Mouse (Mus musculus) cerebellum, postnatal 25 days (tissue): ENCODE measurements around the gene Efcab3.
"Not testable (repeated sequence)": the region's sequence is repeated elsewhere in the genome, so short reads cannot be mapped to it uniquely, and the experiment has no call there.

Experiments
- DNase-seq, 2 experiments: peaks; one replicate each; pipeline ENCODE4 v3.0.0; 2021; ENCODE audit warnings: mixed read lengths in 2 of 2

The Efcab3 gene

DNA sequence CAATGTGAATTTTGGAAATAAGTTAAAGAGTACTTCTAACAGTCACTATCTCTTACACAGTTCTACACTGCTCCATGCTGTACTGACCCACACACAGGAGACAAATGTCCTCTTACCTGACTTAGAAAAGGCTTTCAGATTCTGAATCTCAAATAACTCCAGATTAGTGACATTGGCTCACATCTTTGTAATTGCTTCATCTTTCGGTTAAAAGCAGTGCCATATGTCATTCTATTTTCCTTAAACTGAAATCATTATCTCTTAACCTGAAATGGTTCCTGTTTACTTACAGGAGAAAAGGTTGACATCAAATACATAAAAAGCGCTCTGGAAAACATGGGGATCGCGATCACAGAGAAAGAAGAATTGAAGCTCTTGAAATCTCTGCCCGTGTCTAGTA, at the start of gene Efcab3:
Gene Efcab3 (plus strand): TSS at position 301 of the 400 bp plus-strand sequence.
- DNase-seq, result no peak

GRCm38 (mm10) chr11:105021071-105021470, 42.3 kb upstream of the Efcab3 start:
- peak in 1 of 2 experiments; percentile 3 for DNase-seq

DNA sequence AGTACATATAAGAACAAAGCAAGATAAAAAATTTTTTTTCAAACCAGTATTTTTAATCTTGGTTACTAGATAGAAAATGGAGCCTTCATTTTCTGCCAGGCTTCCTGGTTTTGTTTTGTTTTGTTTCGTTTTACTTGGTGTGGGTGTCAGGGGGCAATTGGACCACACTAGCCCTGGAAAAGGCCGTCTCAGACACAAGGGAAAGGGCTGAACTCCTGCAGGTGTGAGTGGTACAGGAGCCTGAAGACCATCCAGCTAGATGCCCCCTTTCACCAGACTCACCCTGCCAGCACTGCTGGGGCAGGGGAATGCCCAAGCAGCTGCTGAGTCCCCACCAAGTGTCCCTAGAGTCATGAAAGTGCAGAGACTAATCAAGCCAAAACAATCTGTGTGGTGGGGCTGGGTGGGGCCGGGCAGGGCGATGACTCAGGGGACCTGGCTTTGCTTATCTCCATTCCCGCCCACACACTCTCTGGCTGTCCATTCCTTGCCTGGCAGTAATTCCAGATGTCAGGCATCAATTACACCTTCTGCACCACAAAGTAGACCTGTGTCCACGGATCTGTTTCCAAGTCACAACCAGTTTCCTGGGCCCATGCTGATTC, 34.5 kb upstream of the Efcab3 start:
- DNase-seq, result no peak

DNA sequence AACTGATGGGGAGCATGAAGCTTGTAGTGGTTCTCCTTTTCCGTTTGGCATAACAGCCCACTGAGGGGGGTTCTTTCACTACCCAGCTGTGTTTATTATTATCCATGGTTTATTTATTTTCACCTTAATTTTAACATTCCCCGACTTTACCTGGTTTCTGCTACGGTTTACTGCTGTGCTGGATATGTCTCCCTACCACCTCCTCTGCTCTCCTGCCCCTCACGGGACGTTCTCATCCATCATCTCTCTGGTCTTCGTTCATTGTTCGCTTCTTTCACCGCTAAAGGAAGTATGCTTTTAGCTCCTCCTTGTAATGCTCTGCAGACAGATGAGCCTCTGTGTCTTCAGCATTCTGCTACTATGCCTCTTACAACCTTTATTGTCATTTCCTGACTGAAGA, 33.9 kb upstream of the Efcab3 start:
- DNase-seq, result no peak

GRCm38 (mm10) chr11:105030229-105030628, 33.2 kb upstream of the Efcab3 start:
- DNase-seq, result no peak

DNA sequence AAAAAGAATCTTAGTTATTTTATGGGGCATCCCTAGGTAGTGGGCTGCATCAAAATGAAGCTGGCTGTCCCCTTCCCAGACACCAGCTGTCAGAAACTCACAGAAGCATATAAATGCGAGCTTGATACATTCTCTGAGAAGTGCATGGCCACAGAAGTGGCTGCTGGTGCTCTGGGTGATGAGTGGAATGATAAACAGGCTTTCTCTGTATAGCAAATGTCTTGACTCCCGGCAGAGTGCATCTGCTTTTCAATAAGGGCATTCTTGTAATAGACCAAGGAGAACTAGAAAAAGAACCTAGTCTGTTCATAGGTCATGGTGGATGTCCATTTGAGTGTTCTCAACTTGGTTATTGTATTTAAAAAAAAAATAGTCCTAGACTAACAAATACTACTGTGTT, 32.3 kb upstream of the Efcab3 start:
- DNase-seq, result no peak

DNA sequence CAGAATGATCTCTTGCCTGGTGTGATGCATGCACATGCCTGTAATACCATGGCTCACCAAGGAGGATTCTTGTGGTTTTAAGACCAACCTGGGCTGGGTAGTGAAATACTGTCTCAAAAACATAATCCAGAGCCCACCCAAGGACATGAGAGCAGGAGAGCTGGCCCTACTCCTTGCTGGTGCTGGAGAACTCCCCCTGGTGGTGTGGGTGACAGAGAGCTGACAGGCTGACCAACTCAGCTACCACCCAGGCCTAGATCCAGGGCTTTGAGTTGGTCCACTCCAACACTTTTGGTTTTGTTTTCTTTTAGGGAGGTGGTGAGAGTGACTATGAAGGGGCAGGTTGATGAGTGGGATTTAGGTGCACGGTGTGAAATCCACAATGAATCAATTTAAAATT, 28.3 kb upstream of the Efcab3 start:
- peak in 1 of 2 experiments; percentile 4 for DNase-seq

DNA sequence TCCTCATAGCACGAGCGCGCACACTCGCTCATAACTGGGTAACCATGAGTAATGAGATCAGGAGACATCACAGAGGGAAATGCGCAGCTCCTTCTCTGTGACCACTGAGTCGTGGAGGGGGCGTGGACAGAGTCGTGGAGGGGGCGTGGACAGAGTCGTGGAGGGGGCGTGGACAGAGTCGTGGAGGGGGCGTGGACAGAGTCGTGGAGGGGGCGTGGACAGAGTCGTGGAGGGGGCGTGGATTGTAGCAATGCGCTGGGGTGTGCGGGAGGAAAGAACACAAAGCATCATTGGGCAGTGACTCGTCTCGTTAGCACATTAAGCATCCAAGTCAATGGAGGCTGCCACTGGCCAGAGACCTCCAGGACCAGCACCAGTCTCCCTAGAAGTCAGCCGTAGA, 49.1 kb downstream of the Efcab3 start:
- DNase-seq, result not testable (repeated sequence)

GRCm38 (mm10) chr11:105117814-105118213, 54.4 kb downstream of the Efcab3 start:
- DNase-seq, result no peak

- DNase-seq, result no peak
Measured at GRCm38 (mm10) chr11:105120551-105121061, 57.2 kb downstream of the Efcab3 start.

GRCm38 (mm10) chr11:105121792-105122191, 58.4 kb downstream of the Efcab3 start:
- not testable (repeated sequence) for DNase-seq

DNA sequence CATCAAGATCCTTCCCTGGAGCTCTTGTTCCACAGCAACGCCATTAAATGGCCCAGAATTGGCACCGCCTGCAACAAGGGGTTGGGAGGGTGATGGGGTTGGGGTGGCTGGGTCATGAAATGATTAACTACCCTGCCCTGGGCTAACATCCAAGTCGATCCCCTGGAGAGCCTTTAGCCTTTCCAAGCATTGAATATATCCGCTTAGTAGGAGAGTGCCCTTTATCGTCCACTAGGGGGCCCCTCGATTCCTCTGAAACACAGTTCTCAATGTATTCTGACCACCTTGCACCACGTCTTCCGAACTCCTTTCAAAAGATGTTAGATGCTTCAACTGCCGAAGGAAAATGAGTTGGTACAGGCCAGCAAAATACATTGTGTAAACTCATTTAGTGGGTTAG, 60.6 kb downstream of the Efcab3 start:
- peak in 1 of 2 experiments; percentile 41 for DNase-seq

GRCm38 (mm10) chr11:105125735-105126519, 62.5 kb downstream of the Efcab3 start, which contains the start of gene Mettl2:
Gene Mettl2 (plus strand): TSS chr11:105126425.
- peak; percentile 80 to 93 for DNase-seq

DNA sequence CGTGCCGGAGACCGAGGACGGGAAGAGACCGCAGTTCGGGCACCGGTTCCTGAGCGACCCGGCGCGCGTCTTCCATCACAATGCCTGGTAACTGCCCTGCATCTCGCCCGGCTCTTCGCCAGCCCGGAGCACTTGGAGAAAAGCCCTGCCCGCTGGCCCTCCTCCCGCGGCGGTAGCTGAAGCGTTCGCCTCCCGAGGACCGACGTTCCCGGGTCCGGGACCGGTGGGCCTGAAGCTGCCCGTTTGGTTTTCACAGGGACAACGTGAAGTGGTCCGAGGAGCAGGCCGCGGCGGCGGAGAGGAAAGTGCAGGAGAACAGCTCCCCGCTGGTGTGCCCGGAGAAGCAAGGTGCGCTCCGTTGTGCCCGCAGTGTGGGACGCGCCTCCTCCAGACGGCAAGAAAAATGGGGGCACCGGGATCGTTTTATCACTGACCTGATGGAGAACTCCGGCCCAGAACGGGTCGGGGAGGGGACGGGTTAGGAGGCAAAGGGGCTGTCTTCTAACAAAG, 63.2 kb downstream of the Efcab3 start:
- no peak for DNase-seq

DNA sequence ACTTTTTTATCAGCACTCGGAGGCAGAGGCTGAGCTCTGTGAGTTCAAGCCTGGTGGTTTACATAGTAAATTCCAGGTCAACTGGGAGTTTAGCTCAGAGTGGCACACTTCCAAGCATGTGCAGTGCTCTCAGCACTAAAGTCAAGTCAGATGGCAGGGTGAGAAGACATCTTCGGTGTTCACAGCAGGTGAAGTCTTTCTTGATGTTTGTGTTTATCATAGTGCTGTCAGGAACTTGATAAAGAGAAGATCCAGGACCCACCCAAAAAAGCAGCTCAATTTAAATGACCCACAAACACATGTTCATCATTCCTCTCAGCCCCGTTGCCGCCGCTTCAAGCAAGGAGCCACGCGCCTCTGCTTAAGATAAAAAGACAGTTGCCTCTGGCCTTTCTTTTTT, 72.3 kb downstream of the Efcab3 start:
- DNase-seq, result no peak

DNA sequence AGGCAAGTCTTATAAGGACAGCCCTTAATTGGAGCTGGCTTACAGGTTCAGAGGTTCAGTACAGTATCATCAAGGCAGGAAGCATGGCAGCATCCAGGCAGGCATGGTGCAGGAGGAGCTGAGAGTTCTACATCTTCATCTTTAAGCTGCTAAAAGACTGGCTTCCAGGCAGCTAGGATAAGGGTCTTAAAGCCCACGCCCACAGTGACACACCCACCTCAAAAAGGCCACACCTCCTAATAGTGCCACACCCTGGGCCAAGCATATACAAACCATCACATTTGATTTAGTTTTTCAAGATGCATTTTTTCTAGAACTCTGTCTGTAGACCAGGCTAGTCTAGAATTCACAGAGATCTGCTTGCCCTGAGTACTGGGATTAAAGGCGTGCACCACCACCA, 73.9 kb downstream of the Efcab3 start:
- not testable (repeated sequence) for DNase-seq

GRCm38 (mm10) chr11:105140512-105140911, 77.1 kb downstream of the Efcab3 start:
- not testable (repeated sequence) for DNase-seq

DNA sequence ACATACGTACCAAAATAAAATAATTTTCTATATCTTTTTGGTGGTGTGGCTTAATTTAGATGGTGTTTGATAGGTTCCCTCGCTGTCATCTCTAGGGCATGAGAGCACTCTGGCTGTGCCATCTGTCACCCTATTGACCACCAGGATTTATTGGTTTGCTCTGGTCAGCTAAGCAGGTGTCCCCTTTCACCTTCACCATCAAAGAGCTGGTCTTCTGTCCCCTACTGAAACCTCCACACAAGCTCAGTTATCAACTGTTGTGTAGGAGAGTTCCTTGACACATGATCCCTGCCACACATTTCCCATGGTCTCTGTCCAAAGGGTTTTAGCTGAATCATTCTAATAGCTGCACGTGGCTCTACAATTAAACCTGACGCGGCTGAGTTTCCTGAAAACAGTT, 77.7 kb downstream of the Efcab3 start:
- no peak for DNase-seq

- DNase-seq, result no peak
Measured at GRCm38 (mm10) chr11:105143564-105143963, 80.2 kb downstream of the Efcab3 start.

GRCm38 (mm10) chr11:105144084-105144483, 80.7 kb downstream of the Efcab3 start:
- DNase-seq, result no peak

- no peak for DNase-seq
Measured at GRCm38 (mm10) chr11:105144508-105145210, 81.3 kb downstream of the Efcab3 start.

DNA sequence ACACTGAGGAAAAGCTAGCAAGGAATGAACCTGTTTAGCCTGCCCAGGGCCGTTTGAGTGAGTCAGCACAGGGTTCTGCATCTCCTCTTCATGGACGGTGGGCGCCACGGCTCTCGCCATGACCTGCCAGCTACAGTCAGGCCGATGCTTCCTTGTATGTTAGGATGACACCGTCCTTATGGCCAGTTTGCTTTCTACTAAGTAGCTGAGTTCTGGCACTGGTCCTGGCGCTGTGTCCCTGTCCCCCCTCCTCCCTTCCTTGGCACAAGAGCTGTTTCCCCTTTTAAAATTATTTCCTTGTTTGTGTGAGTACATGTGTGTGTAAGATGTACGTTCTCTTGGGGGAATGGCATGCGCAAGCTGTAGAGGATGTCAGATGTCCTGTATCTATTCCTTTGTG, 81.8 kb downstream of the Efcab3 start:
- DNase-seq, result no peak

GRCm38 (mm10) chr11:105146593-105146992, 83.2 kb downstream of the Efcab3 start, which contains the start of gene Gm10842:
Gene Gm10842 (plus strand): TSS chr11:105146893.
- no peak for DNase-seq
